Mouse (Mus musculus) cortical plate, adult 2 months (tissue): ENCODE measurements around the gene Mllt3. TPM values are rescaled to one million over a fixed set of nuclear protein-coding genes. Genes with fewer than 3 reads are reported as not detected.

Experiments
- H3K27ac ChIP-seq: fragments of 200-500 bp; 2 replicates; pipeline ENCODE4 v1.5.1; 2012; ENCODE audit warnings: low read length, control low read depth, inconsistent platforms; ENCODE audit not compliant: insufficient read depth
- H3K4me1 ChIP-seq: fragments of 200-500 bp; 2 replicates; pipeline ENCODE4 v1.6.1; 2011; ENCODE audit warnings: low read length; ENCODE audit not compliant: control insufficient read depth, insufficient read depth
- H3K4me3 ChIP-seq: fragments of 200-500 bp; 2 replicates; pipeline ENCODE4 v1.5.1; 2011; ENCODE audit warnings: mild to moderate bottlenecking, low read length, control low read depth; ENCODE audit not compliant: insufficient read depth
- CTCF ChIP-seq: fragments of 200-500 bp; IDR thresholded peaks from 2 replicates; pipeline ENCODE4 v1.5.1; 2011; ENCODE audit warnings: mild to moderate bottlenecking, control low read depth, low read length; ENCODE audit not compliant: insufficient read depth; ENCODE audit errors: extremely low read depth
- POLR2A ChIP-seq: fragments of 200-500 bp; IDR thresholded peaks from 2 replicates; pipeline ENCODE4 v1.6.1; 2011; ENCODE audit warnings: mild to moderate bottlenecking, low read length, control low read depth; ENCODE audit not compliant: insufficient read depth; ENCODE audit errors: extremely low read depth
- polyA plus RNA-seq: library from polyadenylated mRNA; depleted of rRNA; stranded (reverse); fragments of >200 nt; gene quantifications from 2 replicates; pipeline ENCODE4 v1.2.3, GENCODE M21; 2012

Mllt3 gene
- polyA plus RNA-seq, 1 experiment: 23.2 TPM

DNA sequence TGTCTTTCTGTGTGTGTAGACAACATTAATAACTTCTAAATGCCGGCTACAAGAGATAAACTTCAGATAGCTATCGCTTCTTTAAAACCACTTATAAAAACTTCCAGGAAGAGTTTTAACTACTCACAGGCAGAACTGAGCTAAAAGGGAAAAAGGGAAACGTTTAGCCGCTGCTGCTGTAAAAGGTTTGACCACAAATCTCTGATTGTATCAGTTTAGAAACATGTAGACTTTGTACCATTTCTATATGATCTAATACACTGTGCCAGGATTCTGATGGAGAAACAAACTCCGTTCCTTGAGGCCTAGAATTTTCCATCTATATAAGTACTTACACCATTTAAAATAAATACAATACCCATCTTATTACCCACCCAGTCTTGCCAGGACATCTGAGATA, 17.4 kb downstream of the Mllt3 start:
- Histone ChIP-seq H3K4me1 (peaks cover 5% of the 10 kb centered on the region), H3K27ac (no peak overlapping the region), H3K4me3 (no peak overlapping the region)
- no peak for TF ChIP-seq CTCF
- TF ChIP-seq POLR2A: no peak

DNA sequence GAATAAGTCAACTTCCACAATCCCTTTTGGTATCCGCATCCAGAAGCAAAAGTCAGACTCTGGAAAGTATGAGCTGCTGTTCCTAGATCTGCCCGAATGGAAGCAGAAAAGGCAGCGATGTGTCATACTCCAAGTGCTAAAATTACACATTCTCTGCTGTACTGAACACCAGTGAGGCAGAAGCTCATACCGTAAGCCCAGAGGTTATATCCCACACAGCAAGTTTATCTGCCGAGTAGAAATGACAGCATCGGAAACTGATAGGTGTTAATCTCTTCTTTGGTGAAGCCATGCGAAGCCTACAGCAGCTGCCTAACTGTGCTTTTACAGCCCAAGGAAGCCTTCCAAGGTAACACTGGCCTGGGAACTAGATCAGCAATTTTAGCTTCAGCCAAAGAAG, 17.9 kb downstream of the Mllt3 start:
- Histone ChIP-seq H3K27ac (no peak overlapping the region), H3K4me3 (no peak overlapping the region), H3K4me1 (peaks cover 5% of the 10 kb centered on the region)
- TF ChIP-seq POLR2A: no peak
- TF ChIP-seq CTCF: no peak

- Histone ChIP-seq H3K4me1 (peaks cover 5% of the 10 kb centered on the region), H3K27ac (no peak overlapping the region), H3K4me3 (no peak overlapping the region)
- TF ChIP-seq CTCF (no peak), POLR2A (no peak)
Measured at GRCm38 (mm10) chr4:88012774-88013173, 20.4 kb downstream of the Mllt3 start.

GRCm38 (mm10) chr4:88011870-88012572, 21.1 kb downstream of the Mllt3 start:
- H3K4me3 ChIP-seq: no peak overlapping the region

DNA sequence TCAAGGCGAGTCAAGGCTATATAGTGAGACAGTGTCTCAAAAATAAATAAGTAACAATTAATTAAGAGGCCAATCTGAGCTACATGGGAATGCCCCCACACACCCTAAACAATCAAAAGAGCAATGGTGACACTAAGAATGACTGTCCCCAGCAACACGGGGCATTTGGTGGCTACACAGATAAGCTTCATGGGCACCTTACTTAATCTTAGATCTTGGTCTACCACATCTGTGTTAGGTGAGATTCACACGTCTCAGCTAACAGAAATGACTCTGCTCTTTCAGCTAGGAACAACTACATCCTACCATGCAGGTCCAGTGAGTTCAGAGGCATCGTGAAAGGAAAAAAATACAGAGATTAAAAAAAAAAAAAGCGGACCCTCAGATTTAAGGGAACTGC, 22.7 kb downstream of the Mllt3 start:
- TF ChIP-seq POLR2A (no peak), CTCF (no peak)
- H3K27ac ChIP-seq: no peak overlapping the region
- peaks cover 5% of the 10 kb centered on the region for H3K4me1 ChIP-seq
- H3K4me3 ChIP-seq: no peak overlapping the region

More at GRCm38 (mm10) chr4:88011870-88012572, 21.1 kb downstream of the Mllt3 start:
- TF ChIP-seq POLR2A: no peak
- no peak for TF ChIP-seq CTCF
- Histone ChIP-seq H3K27ac (no peak overlapping the region), H3K4me1 (peaks cover 5% of the 10 kb centered on the region)

- H3K4me1 ChIP-seq: no peaks in the 10 kb centered on the region; the same call in 1 of the 2 replicates
Measured at GRCm38 (mm10) chr4:88005801-88006200, 27.4 kb downstream of the Mllt3 start.

GRCm38 (mm10) chr4:88003159-88003948, 29.8 kb downstream of the Mllt3 start:
- Histone ChIP-seq H3K27ac (no peak overlapping the region), H3K4me1 (no peaks in the 10 kb centered on the region; the same call in 1 of the 2 replicates), H3K4me3 (no peak overlapping the region)
- TF ChIP-seq POLR2A: no peak

More at GRCm38 (mm10) chr4:88005801-88006200, 27.4 kb downstream of the Mllt3 start:
- Histone ChIP-seq H3K4me3 (no peak overlapping the region), H3K27ac (no peak overlapping the region)
- TF ChIP-seq POLR2A (no peak), CTCF (no peak)

DNA sequence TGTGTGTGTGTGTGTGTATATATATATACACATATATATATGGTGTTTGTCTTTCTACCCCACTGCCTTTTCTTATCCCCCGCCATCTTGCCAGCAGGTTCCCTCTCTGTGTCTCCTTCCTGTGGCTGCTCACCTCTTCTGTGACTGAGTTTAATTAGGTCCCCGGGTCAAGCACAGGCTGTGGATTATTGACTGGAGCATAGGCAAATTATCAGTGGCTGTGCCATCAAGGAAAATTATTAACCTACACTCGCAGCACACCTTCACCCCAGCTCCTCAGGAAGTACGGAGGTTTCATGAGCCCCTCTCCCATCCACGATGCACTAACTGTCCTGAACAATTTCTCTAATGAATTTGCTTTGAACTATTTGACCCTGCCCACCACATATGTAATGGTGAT, 41.5 kb downstream of the Mllt3 start:
- Histone ChIP-seq H3K27ac (no peak overlapping the region), H3K4me1 (no peaks in the 10 kb centered on the region), H3K4me3 (no peak overlapping the region)
- TF ChIP-seq CTCF: no peak

- TF ChIP-seq CTCF (no peak), POLR2A (no peak)
- no peak overlapping the region for H3K4me3 ChIP-seq
Measured at GRCm38 (mm10) chr4:87990940-87991339, 42.2 kb downstream of the Mllt3 start.

GRCm38 (mm10) chr4:87985281-87985680, 47.9 kb downstream of the Mllt3 start:
- Histone ChIP-seq H3K4me1 (peaks cover 1% of the 10 kb centered on the region), H3K27ac (no peak overlapping the region), H3K4me3 (no peak overlapping the region)
- TF ChIP-seq POLR2A (no peak), CTCF (no peak)

More at GRCm38 (mm10) chr4:87990940-87991339, 42.2 kb downstream of the Mllt3 start:
- H3K4me1 ChIP-seq: no peaks in the 10 kb centered on the region
- H3K27ac ChIP-seq: no peak overlapping the region
